Mouse (Mus musculus) activated CD4-positive, CD25-positive, alpha-beta regulatory T cell, adult 4 months (primary cell): ENCODE results near the gene Myof. TPM values are rescaled to one million over a fixed set of nuclear protein-coding genes. Genes with fewer than 3 reads are reported as not detected.

Source experiments
- ATAC-seq: one replicate; pipeline ENCODE4 v1.8.0; 2017
- polyA plus RNA-seq, 2 experiments: library from polyadenylated mRNA; unstranded; fragments of 100-300 nt; shearing (Covaris generic); gene quantifications; one replicate each; pipeline ENCODE4 v1.2.1; 2017

Myof gene
- polyA plus RNA-seq, 2 experiments from 2014 or later = 0.19 to 0.27 TPM

DNA sequence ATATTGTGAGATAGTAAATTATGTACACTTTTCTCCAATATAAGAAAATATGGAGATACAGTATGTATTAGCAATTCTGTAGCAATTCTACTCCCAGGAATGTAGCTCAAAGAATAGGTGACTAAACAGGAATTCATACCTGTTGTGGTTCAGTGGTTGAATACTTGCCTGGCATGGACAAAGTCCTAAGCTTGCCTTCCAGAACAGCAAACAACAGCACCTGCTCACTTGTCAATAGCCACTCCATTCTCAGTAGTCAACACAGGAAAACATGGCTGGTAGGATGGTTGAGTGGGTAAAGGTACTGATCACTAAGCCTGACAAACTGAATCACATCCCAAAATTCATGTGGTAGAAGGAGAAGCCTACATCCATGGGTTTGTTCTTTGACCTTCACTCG is 182.2 kb downstream of the Myof start:
- no peak for ATAC-seq

- no peak for ATAC-seq
Observed at GRCm38 (mm10) chr19:37860267-37860666, 183.1 kb downstream of the Myof start.

DNA sequence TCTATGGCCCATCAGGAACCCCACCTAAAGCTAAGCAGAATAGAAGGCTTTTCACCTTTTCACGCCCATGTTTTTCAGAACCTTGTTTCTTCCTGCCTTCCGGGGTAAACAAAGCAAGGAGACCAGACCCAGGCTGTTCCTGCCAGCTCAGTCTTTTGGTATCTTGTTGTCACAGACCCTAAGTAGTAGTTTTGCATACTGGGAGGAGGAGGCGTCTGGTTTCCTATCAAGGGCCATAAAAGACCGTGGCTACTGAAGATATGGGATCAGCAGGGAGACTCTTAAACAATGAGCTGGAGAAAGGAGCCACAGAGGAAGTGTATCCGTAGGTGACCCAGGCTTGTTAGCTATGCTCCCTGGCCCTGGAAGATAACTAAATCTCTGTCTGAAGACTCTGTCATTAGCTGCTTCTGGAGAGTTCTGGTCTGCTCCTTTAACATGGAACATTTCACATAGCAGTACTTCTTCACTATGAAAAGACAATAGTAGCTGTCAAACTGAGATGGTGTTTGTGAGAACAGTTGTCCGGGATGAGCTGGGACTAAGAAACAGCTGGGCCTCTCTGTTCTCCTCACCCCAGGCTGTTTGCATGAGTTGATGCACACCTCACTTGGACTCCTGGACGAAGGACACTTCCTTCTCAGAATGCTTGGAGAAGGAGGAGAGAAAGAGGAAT is 184.8 kb downstream of the Myof start:
- no peak for ATAC-seq

GRCm38 (mm10) chr19:37852056-37852455 is 191.3 kb downstream of the Myof start:
- ATAC-seq = no peak

DNA sequence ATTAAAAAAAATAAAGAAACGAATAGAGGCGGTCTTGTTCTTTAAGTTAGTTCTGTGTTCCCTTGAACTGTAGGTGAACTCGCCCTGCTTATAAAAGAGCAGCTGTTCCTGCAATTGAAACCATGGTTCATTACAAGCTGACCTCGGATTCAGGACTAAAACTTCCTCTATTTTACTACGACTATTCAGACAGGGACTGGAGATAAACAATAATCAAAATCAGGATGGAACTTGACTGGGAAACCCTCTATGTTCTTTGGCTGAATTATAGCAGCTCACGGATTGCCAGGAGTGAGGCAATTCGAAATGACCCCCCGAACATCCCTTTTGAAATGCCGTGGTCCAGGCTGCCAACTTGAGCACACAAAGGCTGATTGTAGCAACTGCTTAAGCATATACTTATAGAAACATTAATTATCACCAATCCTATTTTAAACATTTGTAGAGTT is 191.8 kb downstream of the Myof start:
- no peak for ATAC-seq

Other genes starting within 250 kb of the Myof start
- 10 to 100 TPM; 11.9 to 14.7 TPM for gene Cep55, start 11.4 kb upstream of the Myof start, polyA plus RNA-seq
- under 1 TPM in 1 of 2 experiments, not detected in 1; 0.32 TPM for gene Ffar4, start 53.5 kb upstream of the Myof start, polyA plus RNA-seq
- not detected for gene Rbp4, start 81.7 kb upstream of the Myof start, polyA plus RNA-seq
- not detected for gene Pde6c, start 89.2 kb upstream of the Myof start, polyA plus RNA-seq
- gene Fra10ac1, start 180.6 kb upstream of the Myof start, polyA plus RNA-seq = 10 to 100 TPM; 25.6 to 33.2 TPM
- gene Lgi1, start 221.0 kb upstream of the Myof start, polyA plus RNA-seq = not detected